Mouse (Mus musculus): Measurements from ENCODE around the gene Cpn2. TPM values are rescaled to one million over a fixed set of nuclear protein-coding genes. Genes with fewer than 3 reads are reported as not detected.

Gene Cpn2
- total and polyA plus RNA-seq, 3 experiments = 0.10 to 0.88 (median 0.11) TPM

DNA sequence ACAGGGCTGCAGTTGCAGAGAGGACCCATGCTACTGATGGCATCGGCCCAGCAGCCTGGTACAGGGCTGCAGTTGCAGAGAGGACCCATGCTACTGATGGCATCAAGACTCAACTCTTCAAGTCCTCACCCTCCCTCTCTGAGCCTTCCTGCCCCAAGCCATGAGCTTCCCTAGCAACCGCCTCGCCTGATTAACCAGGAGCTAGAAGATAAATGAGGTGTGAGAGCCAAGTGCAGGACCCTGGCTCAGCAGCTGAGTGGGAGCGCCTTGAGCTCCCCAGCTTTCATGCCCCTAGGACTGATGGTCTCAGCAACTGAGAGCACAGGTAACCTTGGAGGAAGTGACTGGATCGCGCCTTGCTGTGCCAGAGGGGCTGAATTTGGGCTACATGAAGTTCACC is 23.1 kb upstream of the Cpn2 start:
- intact Hi-C loops (cut with DNase I) = no loop called here
- no peaks in the 10 kb centered on the region for H3K4me1 ChIP-seq (ENCODE audit: control insufficient read depth, insufficient read depth, low read length)

GRCm38 (mm10) chr16:30285701-30286100 is 18.4 kb upstream of the Cpn2 start:
- Histone ChIP-seq H3K9ac (ENCODE audit: low read depth, low read length) (no peak overlapping the region), H3K79me2 (replicated peaks; ENCODE audit: control insufficient read depth, insufficient read depth, low read length) (no peaks in the 10 kb centered on the region), H3K4me1 (ENCODE audit: control insufficient read depth, insufficient read depth, low read length) (peaks cover 4% of the 10 kb centered on the region), H3K27me3 (ENCODE audit: control insufficient read depth, insufficient read depth, low read length) (peaks cover 4% of the 10 kb centered on the region; the same call in 1 of the 2 replicates), H3K27ac (no peak overlapping the region), H3K36me3 (ENCODE audit: control insufficient read depth, insufficient read depth, low read length) (no peaks in the 10 kb centered on the region), H3K4me3 (no peak overlapping the region)
- TF ChIP-seq EP300 (IDR thresholded peaks at IDR 0.05; ENCODE audit: insufficient read depth, low read depth, low read length) (no peak), CTCF (IDR thresholded peaks at IDR 0.05) (no peak), POLR2A (IDR thresholded peaks at IDR 0.05; ENCODE audit: insufficient read depth, low read depth, low read length) (no peak)
- no peak for DNase-seq
- 84% methylated on average over 4 of the region's 4 CpGs for WGBS
- intact Hi-C loops (cut with DNase I) = no loop called here

More for the DNA sequence above, 23.1 kb upstream of the Cpn2 start:
- no peaks in the 10 kb centered on the region for H3K36me3 ChIP-seq (ENCODE audit: control insufficient read depth, insufficient read depth, low read length)
- H3K4me3 ChIP-seq = no peak overlapping the region
- H3K9ac ChIP-seq (ENCODE audit: low read depth, low read length) = no peak overlapping the region
- no peak overlapping the region for H3K27ac ChIP-seq
- no peak for TF ChIP-seq EP300 (IDR thresholded peaks at IDR 0.05; ENCODE audit: insufficient read depth, low read depth, low read length)
- no peak for TF ChIP-seq CTCF (IDR thresholded peaks at IDR 0.05)
- no peak for TF ChIP-seq POLR2A (IDR thresholded peaks at IDR 0.05; ENCODE audit: insufficient read depth, low read depth, low read length)
- no peaks in the 10 kb centered on the region; the same call in 1 of the 2 replicates for H3K27me3 ChIP-seq (ENCODE audit: control insufficient read depth, insufficient read depth, low read length)
- H3K79me2 ChIP-seq (replicated peaks; ENCODE audit: control insufficient read depth, insufficient read depth, low read length) = no peaks in the 10 kb centered on the region
- WGBS = 78% methylated on average over 6 of the region's 6 CpGs
- no peak for DNase-seq

- Histone ChIP-seq H3K4me3 (no peak overlapping the region), H3K36me3 (ENCODE audit: control insufficient read depth, insufficient read depth, low read length) (no peaks in the 10 kb centered on the region), H3K79me2 (replicated peaks; ENCODE audit: control insufficient read depth, insufficient read depth, low read length) (no peaks in the 10 kb centered on the region), H3K4me1 (ENCODE audit: control insufficient read depth, insufficient read depth, low read length) (peaks cover 4% of the 10 kb centered on the region), H3K27ac (no peak overlapping the region), H3K9ac (ENCODE audit: low read depth, low read length) (no peak overlapping the region), H3K27me3 (ENCODE audit: control insufficient read depth, insufficient read depth, low read length) (peaks cover 4% of the 10 kb centered on the region; the same call in 1 of the 2 replicates)
- intact Hi-C loops (cut with DNase I) = no loop called here
- WGBS = 4% methylated on average over 15 of the region's 15 CpGs
- no peak for TF ChIP-seq POLR2A (IDR thresholded peaks at IDR 0.05; ENCODE audit: insufficient read depth, low read depth, low read length)
- TF ChIP-seq CTCF (IDR thresholded peaks at IDR 0.05) = peak; percentile 77
- DNase-seq = peak; percentile 21 to 48
These were observed 16.5 kb upstream of the Cpn2 start for GRCm38 (mm10) chr16:30283743-30284337.

- H3K27me3 ChIP-seq (ENCODE audit: control insufficient read depth, insufficient read depth, low read length) = peaks cover 4% of the 10 kb centered on the region; the same call in 1 of the 2 replicates
- DNase-seq = no peak
- TF ChIP-seq EP300 (IDR thresholded peaks at IDR 0.05; ENCODE audit: insufficient read depth, low read depth, low read length) (no peak), CTCF (IDR thresholded peaks at IDR 0.05) (peak; percentile 42)
These were observed 15.7 kb upstream of the Cpn2 start, which contains the start of gene Lrrc15 for GRCm38 (mm10) chr16:30282844-30283495. Lrrc15 (minus strand) TSS chr16:30283256.

GRCm38 (mm10) chr16:30280676-30281297 is 13.5 kb upstream of the Cpn2 start:
- Histone ChIP-seq H3K79me2 (replicated peaks; ENCODE audit: control insufficient read depth, insufficient read depth, low read length) (no peaks in the 10 kb centered on the region), H3K4me3 (no peak overlapping the region), H3K27ac (no peak overlapping the region), H3K36me3 (ENCODE audit: control insufficient read depth, insufficient read depth, low read length) (no peaks in the 10 kb centered on the region), H3K4me1 (ENCODE audit: control insufficient read depth, insufficient read depth, low read length) (peaks cover 4% of the 10 kb centered on the region), H3K9ac (ENCODE audit: low read depth, low read length) (no peak overlapping the region), H3K27me3 (ENCODE audit: control insufficient read depth, insufficient read depth, low read length) (peaks cover 4% of the 10 kb centered on the region; the same call in 1 of the 2 replicates)
- intact Hi-C loops (cut with DNase I) = no loop called here
- no peak for TF ChIP-seq CTCF (IDR thresholded peaks at IDR 0.05)
- no peak for TF ChIP-seq EP300 (IDR thresholded peaks at IDR 0.05; ENCODE audit: insufficient read depth, low read depth, low read length)
- no peak for TF ChIP-seq POLR2A (IDR thresholded peaks at IDR 0.05; ENCODE audit: insufficient read depth, low read depth, low read length)
- DNase-seq = no peak
- WGBS = 36% methylated on average over 4 of the region's 4 CpGs

More at GRCm38 (mm10) chr16:30282844-30283495, 15.7 kb upstream of the Cpn2 start, which contains the start of gene Lrrc15:
- H3K4me1 ChIP-seq (ENCODE audit: control insufficient read depth, insufficient read depth, low read length) = peaks cover 4% of the 10 kb centered on the region
- H3K36me3 ChIP-seq (ENCODE audit: control insufficient read depth, insufficient read depth, low read length) = no peaks in the 10 kb centered on the region
- H3K4me3 ChIP-seq = peak within 1 kb of the TSS; percentile 16; the same call in 1 of the 2 replicates
- H3K9ac ChIP-seq (ENCODE audit: low read depth, low read length) = no peak within 1 kb of the TSS
- no peaks in the 10 kb centered on the region for H3K79me2 ChIP-seq (replicated peaks; ENCODE audit: control insufficient read depth, insufficient read depth, low read length)
- intact Hi-C loops (cut with DNase I) = no loop called here
- no peak within 1 kb of the TSS for H3K27ac ChIP-seq
- WGBS = 9% methylated on average over 34 of the region's 34 CpGs

DNA sequence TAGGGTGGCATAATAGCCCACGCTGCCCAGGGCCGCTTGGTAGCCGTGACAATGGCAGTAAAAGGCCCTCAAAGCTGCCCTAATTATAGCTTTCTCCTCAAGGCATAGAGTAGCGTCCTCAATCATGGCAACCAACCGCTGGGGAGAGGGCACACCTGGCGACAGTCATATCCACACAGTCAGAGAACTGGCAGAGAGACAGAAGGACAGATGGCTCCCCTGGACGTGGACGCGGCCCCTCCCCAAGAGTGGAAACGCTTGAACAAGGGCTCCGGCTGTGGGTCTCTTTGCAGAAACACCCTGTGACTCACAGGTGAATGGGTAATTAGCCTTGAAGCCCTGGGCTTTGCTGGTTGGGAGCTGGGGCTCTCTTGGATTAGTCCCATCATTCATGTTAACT is 11.1 kb upstream of the Cpn2 start:
- Histone ChIP-seq H3K4me1 (ENCODE audit: control insufficient read depth, insufficient read depth, low read length) (peaks cover 1% of the 10 kb centered on the region; the same call in 1 of the 2 replicates), H3K27ac (no peak overlapping the region), H3K9ac (ENCODE audit: low read depth, low read length) (no peak overlapping the region), H3K27me3 (ENCODE audit: control insufficient read depth, insufficient read depth, low read length) (peaks cover 2% of the 10 kb centered on the region; the same call in 1 of the 2 replicates), H3K4me3 (no peak overlapping the region), H3K79me2 (replicated peaks; ENCODE audit: control insufficient read depth, insufficient read depth, low read length) (no peaks in the 10 kb centered on the region), H3K36me3 (ENCODE audit: control insufficient read depth, insufficient read depth, low read length) (no peaks in the 10 kb centered on the region)
- DNase-seq = no peak
- 88% methylated on average over 11 of the region's 11 CpGs for WGBS
- intact Hi-C loops (cut with DNase I) = no loop called here
- TF ChIP-seq CTCF (IDR thresholded peaks at IDR 0.05) (no peak), POLR2A (IDR thresholded peaks at IDR 0.05; ENCODE audit: insufficient read depth, low read depth, low read length) (no peak), EP300 (IDR thresholded peaks at IDR 0.05; ENCODE audit: insufficient read depth, low read depth, low read length) (no peak)
